Mouse (Mus musculus) induced T-regulatory cell, adult 2 months (primary cell): ENCODE measurements at regions not wholly inside any gene's neighbourhood (a gene's known extent, or its start where the extent isn't known, plus 50 kb on each side); places are given as distances from the start of the nearest gene placed in this dataset.

ENCODE experiments used
- DNase-seq: peaks from one replicate; pipeline ENCODE4 v3.0.0-alpha.2; 2012; ENCODE audit warnings: low read depth

DNA sequence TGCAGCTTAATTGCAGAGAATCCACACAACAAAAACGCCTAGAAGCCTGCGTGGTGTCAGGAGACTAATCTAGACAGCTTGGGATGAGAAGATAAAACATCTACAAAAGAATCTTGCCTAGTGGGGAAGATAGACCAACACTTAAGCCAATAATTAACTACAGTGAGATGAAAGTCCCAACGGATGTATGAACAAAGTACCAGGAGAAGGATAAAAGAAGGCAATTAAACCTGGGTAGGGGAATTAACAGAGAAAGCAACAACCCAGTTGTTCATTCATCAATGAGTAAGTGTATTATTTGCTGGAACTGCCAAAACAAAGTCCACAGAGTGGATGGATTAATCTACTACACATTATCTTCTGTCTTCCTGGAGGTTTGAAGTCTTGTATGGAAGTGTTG lies 99.8 kb downstream of the Olfm4 start:
- DNase-seq, result no peak

DNA sequence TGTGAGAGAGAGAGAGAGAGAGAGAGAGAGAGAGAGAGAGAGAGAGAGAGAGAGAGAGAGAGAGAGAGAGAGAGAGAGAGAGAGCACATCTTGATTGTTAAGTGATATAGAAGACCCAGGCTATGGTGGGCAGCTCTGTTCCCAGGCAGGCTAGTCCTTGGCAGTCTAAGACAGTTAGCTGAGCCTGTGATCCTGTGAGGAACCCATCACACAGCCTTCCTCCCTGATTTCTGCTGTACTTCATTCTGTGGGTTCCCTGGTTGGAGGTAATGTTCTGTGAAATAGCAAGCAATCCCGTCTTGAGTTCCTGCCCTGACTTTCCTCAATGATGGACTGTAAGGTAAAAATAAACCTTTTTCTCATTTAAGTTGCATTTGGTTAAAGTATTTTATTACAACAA lies 113.4 kb downstream of the Olfm4 start:
- no peak for DNase-seq

DNA sequence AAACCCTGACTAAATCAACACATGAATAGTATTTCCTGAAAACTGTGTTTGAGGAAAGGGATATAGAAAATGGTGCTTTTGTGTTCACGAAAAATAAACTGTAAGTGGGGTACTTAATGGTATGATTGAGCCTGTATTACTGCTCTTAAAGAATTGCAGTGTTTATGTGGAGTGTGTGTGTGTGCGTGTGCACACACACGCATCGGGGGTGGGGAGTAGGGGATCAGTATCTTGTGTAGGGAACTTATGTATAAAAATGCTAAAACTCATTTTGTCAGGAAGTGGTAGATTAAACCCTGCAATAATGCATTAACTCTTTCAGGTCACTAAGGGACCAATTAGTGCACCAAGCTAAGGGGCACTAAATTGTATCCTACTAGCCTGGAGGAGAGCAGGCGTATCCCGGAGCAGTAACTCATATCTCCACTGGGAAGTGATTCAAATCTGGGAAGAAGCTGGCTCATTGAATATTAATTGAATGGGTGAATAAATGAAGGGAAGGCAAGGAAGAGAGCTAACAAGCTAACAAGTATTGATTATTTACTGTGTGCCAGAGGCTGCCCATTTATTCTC lies 129.3 kb downstream of the Olfm4 start:
- DNase-seq, result no peak

DNA sequence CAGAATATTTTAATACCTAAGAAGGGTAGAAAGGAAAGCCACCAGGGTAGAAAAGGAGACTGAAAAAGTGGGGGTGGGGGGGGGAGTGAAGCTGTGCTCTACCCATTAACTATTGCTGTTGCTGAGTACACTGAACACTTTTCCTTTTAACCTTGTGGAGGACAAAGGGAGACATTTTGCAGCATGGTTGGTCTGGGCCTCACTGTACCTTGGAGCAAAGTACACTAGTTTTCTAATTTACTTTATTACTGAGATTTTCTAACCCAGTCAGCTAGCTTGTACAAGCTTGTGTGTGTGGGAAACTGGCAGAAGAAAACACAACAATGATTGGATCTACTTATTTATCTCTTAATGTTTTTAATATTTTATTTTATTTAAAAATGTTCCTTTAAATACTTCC lies 130.4 kb downstream of the Olfm4 start:
- DNase-seq, result no peak

DNA sequence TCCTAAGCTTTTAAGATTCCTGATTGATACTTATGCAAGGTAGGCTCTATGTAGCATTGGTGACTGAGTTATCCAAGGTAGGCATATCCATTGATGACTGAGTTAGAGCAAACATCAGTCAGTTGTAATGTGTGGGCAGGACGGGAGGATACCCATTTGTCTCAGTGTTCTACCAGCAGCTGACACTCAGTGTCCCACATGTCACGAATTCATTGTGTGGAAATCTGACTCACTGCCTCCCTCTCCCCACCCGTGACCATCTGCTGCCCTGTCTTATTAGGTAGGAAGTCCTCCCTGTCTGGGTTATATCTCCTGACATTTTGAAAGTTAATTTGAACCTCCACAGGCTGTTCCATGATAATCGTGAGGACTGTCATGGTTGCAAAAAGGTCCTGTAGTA lies 141.3 kb downstream of the Olfm4 start:
- DNase-seq, result no peak

DNA sequence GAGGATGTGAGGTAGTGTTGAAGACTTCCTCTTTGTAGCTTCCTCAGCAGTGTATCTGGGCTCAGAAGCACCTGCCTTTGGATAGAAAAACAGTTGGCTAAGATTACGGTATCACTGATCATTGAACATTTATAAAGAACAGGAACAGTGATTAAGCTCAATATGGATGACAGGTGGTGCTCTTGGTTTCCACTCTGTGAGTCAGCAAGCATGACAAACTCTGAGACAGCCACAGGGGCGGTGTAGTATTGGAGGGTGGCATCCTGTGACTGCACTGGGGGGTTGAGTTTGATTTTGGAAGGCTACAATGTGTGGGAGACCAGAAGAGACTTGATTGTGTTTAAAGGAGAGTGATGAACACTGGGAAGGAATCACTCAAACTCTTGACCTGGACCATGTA lies 144.3 kb downstream of the Olfm4 start:
- no peak for DNase-seq

DNA sequence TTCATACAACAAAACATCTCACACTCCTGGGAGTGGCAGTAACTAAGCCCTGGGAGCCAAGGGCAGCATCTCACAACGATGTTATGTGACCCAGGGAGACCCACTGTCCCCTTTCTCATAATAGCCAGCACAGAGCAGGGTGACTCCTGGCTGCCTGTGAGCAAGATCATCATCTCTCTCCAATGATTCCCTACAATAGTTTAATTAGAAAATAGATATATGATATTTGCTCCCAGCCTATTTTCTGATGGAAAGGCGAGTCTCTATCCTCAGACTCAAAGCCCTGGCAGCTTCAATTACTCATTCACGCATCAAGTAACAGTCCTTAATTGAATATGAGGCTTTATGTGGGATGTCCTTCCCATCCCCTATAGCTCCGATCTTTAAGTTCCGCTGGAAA lies 153.7 kb downstream of the Olfm4 start:
- DNase-seq, result no peak

DNA sequence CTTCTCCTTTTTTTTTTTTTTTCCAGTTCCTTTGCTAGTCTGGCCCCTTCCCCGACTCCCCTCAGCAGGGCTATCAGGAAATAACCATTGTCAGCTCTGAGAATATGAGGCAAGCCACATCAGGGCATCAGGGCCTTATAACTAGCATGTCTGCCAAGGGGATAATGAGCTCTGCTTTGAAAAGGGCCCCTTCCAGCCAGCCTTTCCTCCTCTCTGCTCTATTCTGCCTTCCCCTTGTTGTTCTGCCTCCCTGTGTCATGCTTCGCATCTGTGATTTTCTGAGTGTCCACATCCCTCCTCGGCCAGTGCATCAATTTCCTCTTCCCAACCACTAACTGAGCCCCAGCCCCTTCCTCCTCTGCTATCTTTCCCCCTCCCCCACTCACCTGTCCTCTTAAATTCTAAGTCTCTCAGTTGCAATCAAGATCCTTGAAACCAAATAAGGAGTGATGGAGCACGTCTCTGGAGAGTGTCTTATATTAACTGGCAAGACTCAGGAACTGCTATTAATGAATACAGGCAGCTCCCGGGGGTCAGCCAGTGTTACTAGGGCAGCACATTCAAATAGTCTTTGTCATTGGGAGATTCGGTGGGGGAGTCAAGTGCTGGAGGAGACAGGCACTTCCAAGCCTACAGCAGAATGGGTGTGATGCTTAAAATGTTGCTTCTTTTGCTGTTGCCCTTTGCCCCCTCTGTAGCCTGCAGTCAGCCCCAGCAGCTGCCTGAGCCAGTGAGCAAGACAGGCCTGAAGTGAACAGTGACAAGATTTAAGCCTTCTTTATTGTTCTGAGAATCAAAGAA lies 155.3 kb downstream of the Olfm4 start:
- DNase-seq, result no peak

DNA sequence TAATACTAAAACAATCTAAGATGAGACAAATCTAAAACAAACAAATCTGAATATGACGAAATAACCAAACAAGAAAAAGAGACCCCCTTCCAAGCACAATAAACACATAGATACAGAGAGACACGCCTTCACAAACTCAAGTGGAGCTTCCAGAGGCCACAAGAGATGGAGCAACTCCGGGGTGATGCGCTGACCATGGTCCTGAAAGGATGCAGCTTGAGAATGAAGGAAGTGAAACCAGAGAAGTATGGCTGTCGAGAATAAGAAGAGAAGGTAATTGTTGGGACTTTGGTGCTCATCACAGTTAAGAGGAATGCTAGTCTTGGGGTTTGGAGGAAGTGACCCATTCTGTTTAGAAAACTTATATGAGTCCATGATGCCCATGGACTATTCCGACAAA lies 173.1 kb downstream of the Olfm4 start:
- DNase-seq, result no peak

DNA sequence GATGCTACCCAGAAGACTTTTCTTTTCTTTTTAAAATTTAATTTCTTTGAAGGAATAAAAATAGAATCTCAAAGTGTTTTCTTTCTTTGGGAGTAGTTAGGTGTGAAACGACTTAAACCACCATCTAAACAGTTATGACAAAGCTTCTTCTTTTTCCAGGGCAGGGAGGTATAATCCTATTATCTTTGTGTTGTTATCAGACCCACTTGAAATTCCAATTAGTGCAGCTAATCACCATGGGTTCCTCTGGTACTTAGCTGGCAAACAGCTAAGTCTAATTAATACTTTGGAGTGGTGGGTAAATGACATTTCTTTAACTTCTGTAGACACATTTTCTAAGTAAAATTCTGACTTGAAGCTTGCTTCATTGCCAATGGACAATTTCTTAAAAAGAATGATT lies 185.3 kb downstream of the Olfm4 start:
- no peak for DNase-seq

DNA sequence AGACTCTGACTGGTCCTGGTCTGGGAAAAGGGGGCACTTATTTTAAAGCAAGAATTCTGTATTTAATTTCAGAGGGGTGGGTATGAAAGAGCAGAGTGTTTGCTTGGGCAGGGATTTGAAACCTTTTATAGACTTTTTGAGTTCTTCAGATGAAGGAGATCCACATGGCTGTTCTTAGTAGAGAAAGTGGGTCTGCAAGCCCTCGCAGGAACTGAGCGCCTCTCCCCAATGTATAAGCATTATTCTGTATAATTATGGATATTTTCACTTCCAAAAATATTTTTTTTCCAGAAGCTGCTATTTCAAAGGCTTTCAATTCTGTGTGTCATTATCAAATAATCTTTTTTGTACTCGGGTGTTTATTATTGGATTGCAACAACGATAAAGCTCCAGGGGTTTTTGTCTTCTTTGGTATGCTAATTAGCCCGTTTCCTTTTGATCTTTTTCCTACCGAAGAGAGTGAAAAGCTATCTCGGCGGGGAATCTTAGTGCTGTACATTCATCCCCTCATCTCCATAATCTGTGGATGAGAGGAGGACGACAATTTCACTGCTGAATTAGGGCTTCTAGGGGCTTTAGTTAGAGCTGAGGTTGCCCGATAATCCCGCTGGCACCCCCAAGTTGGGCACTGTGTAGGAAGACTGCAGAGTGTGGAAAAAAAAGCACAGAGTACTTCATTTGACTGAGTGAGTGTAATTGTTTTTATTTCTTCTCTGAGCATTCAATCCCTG lies 186.7 kb downstream of the Olfm4 start:
- DNase-seq, result no peak

DNA sequence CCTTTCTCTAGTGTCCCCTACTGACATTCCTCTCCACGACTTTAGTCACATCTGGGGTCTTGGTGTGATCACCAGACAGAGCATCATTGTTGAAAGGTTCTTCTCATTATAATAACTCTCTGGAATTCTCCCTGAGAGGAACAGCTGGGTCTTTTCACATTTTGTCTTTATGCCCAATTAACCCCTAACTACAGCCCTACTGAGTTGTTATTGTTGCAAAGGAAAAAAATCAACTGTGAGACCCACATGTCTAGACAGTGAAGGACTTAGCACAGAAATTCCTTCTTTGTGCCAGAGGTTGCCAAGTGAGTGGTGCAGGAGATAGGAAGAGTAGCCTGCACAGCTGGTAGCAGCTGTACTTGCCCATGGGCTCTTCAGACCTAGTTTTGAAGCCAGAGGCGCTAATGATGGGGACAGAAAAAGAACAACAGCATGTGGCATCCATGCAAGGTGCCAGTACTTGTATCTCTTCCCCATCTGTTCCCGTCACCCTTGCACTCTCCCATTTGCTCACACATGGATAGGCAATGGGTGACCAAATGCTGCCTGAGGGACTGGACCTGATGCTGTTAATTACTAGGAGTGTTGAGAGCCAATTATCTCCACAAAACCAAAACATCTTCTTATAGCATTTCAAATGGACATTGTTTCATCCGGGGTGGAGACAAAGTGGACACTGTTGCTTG lies 189.1 kb downstream of the Olfm4 start:
- DNase-seq, result no peak

DNA sequence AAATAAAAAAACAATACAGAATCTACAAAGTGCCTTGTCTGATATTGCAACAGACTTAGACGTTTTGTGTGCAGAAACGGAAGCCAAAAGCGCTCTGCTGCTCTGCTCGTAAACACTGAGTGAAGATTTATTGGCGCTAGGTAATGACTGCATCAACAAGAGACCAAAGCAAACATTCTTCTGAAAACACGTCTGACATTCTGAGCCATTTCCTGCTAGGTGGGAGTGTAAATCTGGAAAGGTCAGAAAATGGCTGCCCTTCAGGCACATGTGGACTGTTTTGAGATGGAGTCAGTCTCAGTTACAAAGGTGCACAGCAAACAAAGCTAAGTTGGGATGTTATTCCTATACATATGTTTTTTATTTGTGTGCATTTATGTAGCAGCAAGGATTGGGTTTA lies 192.6 kb downstream of the Olfm4 start:
- DNase-seq, result no peak

DNA sequence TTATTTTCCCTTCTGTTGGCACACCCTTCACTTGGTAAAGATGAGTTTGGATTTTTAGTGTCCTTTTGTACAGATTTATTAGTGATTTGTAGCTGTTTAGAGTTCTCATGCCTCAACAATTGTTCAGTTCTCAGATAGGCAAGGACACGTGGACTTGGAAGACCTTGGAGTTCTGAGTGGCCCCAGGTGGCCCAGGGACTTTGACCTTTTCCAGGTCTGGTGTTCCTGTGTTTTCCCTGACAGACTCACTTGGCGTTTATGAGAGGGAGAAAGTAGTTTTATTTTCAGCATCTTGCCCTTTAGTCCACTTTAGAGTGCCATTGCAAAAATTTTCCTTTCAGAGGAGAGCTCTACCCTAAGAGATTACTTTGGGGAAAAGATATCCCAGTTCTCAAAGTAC lies 211.2 kb downstream of the Olfm4 start:
- DNase-seq, result no peak

DNA sequence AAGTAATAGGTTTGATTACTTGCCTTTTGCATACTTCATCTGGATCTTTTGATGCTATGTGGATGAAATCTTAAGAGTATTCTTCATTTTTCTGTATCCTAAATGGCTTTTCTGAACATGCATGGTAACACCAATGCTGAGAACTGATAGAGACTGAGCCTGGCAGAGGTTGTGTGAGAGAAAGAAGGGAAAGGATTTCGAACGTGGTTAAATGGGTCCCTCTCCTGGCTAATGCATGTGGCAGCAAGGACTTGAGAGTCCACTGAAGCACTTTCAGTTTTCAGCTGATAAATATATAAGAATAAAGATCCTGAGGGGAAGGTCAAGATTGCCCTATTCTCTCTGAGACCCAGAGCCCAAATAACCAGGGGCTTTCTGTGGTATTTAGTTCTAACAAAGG lies 229.0 kb downstream of the Olfm4 start:
- no peak for DNase-seq

DNA sequence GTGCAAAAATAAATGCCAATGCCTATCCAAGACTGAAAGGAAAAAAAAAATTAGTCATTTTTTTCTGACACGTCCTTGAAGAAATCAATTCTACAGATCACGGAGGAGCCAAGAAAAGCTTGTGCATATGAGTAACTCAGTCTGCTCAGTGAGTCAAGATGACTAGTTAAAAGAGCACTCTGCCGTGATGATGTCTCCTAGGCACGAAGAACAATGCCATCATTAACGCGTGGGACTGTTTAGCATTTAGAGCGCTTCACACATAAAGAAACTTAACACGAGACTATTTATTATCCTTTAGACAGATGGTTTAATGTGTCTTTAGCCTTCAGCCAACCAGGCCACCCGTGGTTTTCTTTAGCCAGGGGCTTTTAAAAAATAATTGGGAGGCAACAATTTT lies 229.8 kb downstream of the Olfm4 start:
- no peak for DNase-seq

DNA sequence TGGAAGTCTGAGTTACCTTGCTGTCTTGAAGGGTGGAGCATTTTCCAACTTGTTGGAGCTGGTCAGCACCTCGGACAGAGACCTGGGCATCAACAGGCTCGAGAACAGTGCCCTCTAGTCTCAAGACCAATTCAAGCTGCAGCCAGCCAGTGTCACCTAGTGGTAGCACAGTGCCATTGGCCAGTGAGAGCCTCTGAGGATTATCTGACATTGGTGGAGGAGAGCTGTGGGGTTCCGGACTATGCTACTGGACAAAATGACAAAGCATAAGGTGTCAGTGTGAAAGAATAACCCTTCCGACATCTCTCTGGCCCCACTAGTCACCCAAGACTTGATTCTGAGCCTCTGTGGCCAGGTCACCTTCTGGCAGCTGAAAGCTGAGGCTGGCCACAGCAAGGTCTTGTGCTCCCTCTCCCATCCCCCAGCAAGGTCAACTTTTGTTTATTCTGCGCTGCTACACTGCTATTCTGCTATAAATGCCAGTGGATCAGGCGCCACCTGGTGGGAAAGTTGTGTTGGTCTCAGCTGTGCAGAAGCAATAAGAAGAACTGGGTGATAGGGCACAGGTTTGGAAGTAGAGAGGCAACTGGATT lies 232.2 kb downstream of the Olfm4 start:
- no peak for DNase-seq

DNA sequence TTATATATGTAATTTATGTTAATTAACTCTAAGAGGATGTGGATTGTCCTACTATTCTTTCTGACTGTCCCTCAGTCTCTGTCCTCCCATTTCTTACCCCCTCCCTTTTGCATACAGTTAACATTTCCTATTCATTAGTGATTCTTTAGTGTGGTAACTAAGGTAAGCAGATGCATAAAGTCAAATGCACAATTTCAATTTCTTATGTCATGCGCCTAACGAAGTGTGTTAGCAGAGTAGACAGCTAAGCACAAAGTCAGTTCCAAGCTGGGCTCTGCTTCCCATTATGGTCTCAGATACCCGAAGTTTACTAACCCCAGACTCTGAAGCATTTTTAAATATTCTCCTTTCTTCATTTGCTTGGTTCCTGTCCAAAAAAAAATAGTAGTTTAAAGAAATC lies 248.2 kb downstream of the Olfm4 start:
- DNase-seq, result no peak

DNA sequence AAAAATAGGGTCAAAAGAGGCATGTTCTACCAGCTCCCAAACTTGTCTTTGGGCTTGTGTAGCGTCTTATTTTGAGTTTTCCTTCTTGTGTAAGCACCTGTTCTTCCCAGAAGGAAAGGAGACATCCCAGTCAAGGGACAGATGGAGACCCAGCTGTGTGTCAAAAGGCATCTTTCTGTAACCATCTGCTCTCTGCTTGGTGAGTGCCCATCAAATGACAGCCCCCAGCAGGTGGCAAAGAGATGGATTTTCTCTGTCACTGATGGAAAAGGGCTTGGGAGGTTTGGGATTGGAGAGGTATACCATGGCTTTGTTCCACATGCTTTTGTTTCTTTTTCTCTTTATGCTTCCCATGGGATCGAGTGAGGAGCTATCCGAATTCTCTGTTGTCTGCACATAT lies 249.1 kb downstream of the Olfm4 start:
- DNase-seq, result no peak

DNA sequence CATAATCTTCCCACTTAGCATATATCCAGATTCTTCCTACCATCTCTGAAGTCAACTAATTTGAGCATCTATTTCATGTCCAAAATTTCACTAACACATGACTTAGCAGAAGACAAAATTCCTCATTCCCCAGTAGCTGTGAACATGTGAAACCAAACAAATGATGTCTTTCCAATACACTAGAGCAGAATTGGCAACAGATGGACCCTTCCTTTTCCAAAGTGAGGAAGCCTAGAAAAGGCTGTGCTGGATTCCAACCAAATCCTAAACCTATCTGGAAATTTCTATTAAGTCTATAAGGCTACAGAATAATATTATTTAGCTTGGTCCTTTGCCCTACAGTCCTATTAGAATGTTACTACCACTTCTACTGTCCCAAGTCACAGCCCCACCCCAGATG lies 253.3 kb downstream of the Olfm4 start:
- DNase-seq, result no peak

DNA sequence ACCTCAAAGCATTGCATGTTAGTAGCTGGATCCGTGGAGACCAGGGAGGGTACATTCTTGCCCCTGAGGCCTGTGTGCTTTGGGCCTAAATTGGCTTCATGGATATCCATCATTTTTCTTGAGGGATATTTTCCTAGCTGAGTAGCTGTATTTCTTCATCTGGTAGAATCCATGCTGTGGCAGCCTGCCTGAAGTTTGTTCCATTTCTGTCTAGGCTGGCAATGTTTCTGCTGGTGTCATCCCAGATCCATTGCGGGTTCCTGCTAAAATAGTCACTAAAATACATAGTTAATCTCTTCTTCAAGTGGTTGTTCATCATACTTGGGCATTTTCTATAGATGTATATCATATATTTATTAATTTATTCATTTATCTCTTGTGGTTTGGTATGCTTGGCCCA lies 253.7 kb downstream of the Olfm4 start:
- DNase-seq, result no peak

DNA sequence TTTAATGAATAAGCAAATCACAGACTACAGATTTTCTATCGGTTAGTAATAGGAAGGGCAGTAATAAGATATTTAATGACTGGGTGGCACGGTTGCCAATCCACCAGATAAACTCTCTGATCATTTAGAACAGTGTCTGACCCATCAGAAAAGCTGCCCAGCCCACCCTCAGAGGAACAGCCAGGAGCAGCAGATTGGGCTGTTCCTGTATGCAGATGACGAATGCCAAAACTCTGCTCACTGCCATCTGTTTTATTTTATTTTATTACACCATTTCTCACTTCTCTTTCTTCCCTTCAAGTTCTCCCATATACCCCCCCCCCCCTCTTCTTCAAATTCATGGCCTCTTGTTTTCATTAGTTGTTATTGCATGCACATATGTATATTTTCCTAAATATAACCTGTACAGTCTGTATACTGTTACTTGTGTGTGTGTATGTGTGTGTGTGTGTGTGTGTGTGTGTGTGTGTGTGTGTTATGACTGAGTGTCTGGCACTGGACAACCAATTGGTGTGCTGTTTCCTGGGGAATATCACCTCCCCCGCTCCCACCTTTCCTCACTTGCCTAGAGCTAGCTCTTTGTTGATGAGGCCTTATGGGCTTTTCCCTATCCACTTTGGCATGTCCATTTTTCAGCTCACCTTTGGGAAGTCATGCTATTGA lies 260.9 kb downstream of the Olfm4 start:
- no peak for DNase-seq
